Mouse (Mus musculus): ENCODE measurements at regions not wholly inside any gene's neighbourhood (a gene's known extent, or its start where the extent isn't known, plus 50 kb on each side); places are given as distances from the start of the nearest gene placed in this dataset.

- no peak for TF ChIP-seq CTCF (IDR thresholded peaks at IDR 0.05; ENCODE audit: control insufficient read depth, insufficient read depth, low read length)
- no peak for TF ChIP-seq POLR2A (IDR thresholded peaks at IDR 0.05; ENCODE audit: borderline replicate concordance, control insufficient read depth, low read depth, low read length)
Measured at GRCm38 (mm10) chr2:101473116-101473485, 151.4 kb upstream of the Rag2 start.

All from bone marrow, adult 2 months (tissue).